Mouse (Mus musculus): Measurements from ENCODE around the gene Gys1.

DNA sequence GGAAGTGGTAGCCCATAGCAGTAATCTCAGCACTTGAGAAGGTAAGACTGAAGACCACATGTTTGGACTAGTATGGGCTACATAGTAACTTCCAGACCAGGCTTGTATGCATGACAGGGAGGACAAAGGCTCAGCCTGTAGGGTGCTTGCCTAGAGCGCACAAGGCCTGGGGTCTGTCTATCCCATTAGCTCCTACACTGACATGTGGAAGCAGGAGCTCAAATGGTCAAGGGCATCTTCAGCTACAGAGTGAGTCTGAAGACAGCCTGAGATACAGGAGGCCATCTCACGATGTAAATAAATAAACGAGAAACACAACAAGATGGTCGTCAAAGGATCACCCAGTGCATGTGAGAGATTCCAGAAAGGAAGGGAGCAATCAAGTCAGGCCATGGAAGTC is 27.7 kb downstream of the Gys1 start:
- TF ChIP-seq CTCF (IDR thresholded peaks at IDR 0.05; ENCODE audit: extremely low read depth, insufficient read length, insufficient replicate concordance, low read depth, low read length) (no peak), POLR2A (IDR thresholded peaks at IDR 0.05; ENCODE audit: low read depth, low read length) (no peak)
